Mouse (Mus musculus): ENCODE measurements around the gene Ttll4. TPM values are rescaled to one million over a fixed set of nuclear protein-coding genes. Genes with fewer than 3 reads are reported as not detected.

Ttll4 gene
- polyA plus RNA-seq, 1 experiment from 2014 or later = 37.1 TPM

DNA sequence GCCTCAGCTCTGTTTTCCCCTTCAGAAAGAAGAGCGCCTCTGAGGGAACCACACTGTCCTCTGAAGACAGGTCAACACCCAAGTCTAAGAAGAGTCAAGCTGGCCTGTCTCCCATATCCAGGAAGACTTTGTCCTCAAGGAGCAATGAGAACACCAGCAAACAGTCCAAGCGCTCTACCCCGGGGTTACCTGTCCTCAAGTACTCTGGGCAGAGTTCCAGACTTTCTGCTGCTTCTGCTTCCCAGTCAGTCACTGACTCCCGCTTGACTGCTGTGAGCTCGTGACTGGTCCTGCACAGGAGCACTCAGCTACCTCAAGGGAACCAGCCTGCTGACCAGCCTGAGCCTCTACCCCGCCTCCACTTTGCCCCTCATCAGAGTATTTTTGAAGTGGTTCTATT lies 35.9 kb downstream of the Ttll4 start:
- Histone ChIP-seq H3K9ac (replicated peaks; ENCODE audit: low read length) (no peak overlapping the region), H3K4me3 (ENCODE audit: low read depth, low read length) (no peak overlapping the region), H3K4me2 (ENCODE audit: low read depth, low read length) (no peak overlapping the region), H3K36me3 (replicated peaks; ENCODE audit: control insufficient read depth, insufficient read depth, low read depth, low read length) (peaks cover 18% of the 10 kb centered on the region), H3K27ac (replicated peaks; ENCODE audit: low read depth, low read length) (no peak overlapping the region), H3K4me1 (ENCODE audit: control insufficient read depth, insufficient read depth, low read length) (no peaks in the 10 kb centered on the region), H3K9me3 (replicated peaks; ENCODE audit: control insufficient read depth, low read length) (no peaks in the 10 kb centered on the region), H3K27me3 (ENCODE audit: control insufficient read depth, insufficient read depth, low read length) (no peaks in the 10 kb centered on the region)
- ATAC-seq (replicated peaks; ENCODE audit: insufficient number of reproducible peaks, low FRiP score, low TSS enrichment, low read depth) (no peak), DNase-seq (ENCODE audit: low spot score) (no peak)
- 96% methylated on average over 6 of the region's 6 CpGs for WGBS

DNA sequence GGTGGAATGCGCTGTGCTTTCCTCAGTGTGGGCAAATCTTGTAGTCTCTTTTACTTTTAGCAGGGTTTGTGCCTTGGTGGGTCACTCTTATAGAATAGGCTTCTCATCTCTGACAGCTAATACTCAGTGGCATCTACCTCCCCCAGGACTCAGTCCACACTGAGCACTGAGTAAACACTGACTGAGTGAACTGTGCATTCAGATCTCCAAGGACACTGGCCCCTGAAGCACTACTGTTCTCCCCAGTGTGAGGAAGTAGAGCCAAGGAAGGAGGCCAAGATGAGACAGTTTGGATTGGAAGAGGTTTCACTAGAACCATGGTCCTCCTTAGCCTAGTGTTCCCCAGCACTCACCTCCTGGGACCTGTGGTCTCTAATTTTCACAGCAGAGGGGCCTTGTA lies 36.8 kb downstream of the Ttll4 start:
- WGBS = 96% methylated on average over 1 of the region's 1 CpGs
- H3K36me3 ChIP-seq (replicated peaks; ENCODE audit: control insufficient read depth, insufficient read depth, low read depth, low read length) = peaks cover 18% of the 10 kb centered on the region
- no peaks in the 10 kb centered on the region for H3K27me3 ChIP-seq (ENCODE audit: control insufficient read depth, insufficient read depth, low read length)
- no peak overlapping the region for H3K4me3 ChIP-seq (ENCODE audit: low read depth, low read length)
- no peak for DNase-seq (ENCODE audit: low spot score)
- no peak overlapping the region for H3K9ac ChIP-seq (replicated peaks; ENCODE audit: low read length)
- H3K27ac ChIP-seq (replicated peaks; ENCODE audit: low read depth, low read length) = no peak overlapping the region
- no peak overlapping the region for H3K4me2 ChIP-seq (ENCODE audit: low read depth, low read length)
- no peaks in the 10 kb centered on the region for H3K4me1 ChIP-seq (ENCODE audit: control insufficient read depth, insufficient read depth, low read length)
- H3K9me3 ChIP-seq (replicated peaks; ENCODE audit: control insufficient read depth, low read length) = no peaks in the 10 kb centered on the region
- ATAC-seq (replicated peaks; ENCODE audit: insufficient number of reproducible peaks, low FRiP score, low TSS enrichment, low read depth) = no peak

DNA sequence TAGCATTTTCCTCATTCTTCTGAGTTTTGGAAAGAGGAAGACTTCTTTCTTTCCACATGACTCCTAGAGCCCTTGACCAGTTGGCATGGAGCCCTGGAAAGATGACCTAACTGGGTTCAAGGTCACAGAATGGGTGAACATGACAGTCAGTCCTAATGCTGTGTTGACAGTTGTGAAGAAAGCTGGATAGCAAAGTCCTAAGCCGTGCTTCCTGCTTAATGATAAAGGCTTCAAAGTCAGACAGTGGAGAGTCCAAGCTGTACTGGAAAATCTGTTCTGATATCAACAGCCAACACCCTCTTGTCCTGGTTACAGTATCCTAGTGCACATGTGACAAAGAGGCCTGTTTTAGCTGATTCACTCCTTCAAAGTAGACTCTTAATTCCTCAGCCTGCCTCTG lies 37.2 kb downstream of the Ttll4 start:
- H3K36me3 ChIP-seq (replicated peaks; ENCODE audit: control insufficient read depth, insufficient read depth, low read depth, low read length) = peaks cover 18% of the 10 kb centered on the region
- WGBS = 78% methylated on average over 1 of the region's 1 CpGs
- no peak overlapping the region for H3K27ac ChIP-seq (replicated peaks; ENCODE audit: low read depth, low read length)
- H3K9ac ChIP-seq (replicated peaks; ENCODE audit: low read length) = no peak overlapping the region
- DNase-seq (ENCODE audit: low spot score) (no peak), ATAC-seq (replicated peaks; ENCODE audit: insufficient number of reproducible peaks, low FRiP score, low TSS enrichment, low read depth) (no peak)
- H3K4me3 ChIP-seq (ENCODE audit: low read depth, low read length) = no peak overlapping the region
- H3K9me3 ChIP-seq (replicated peaks; ENCODE audit: control insufficient read depth, low read length) = no peaks in the 10 kb centered on the region
- H3K27me3 ChIP-seq (ENCODE audit: control insufficient read depth, insufficient read depth, low read length) = no peaks in the 10 kb centered on the region
- H3K4me1 ChIP-seq (ENCODE audit: control insufficient read depth, insufficient read depth, low read length) = no peaks in the 10 kb centered on the region
- no peak overlapping the region for H3K4me2 ChIP-seq (ENCODE audit: low read depth, low read length)

DNA sequence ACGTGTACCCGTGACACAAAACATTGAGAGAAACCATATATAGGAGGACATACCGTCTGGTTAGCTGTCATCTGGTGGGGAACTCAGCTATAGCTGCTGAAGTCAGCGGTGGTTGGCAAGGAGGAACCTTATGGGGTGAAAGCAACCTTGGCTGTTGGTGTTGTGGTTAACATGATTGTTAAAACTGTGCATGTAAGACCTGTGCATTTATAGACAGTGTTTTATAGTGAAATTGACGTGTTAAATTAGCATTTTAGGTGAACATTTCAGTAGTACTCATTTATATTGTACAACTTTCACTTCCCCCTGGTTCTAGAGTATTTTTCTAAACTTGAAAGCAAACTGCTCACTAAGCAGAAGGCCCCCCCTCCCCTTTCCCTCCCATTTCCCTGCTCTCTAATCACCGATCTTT lies 40.6 kb downstream of the Ttll4 start:
- Histone ChIP-seq H3K4me2 (ENCODE audit: low read depth, low read length) (no peak overlapping the region), H3K4me1 (ENCODE audit: control insufficient read depth, insufficient read depth, low read length) (no peaks in the 10 kb centered on the region), H3K27ac (replicated peaks; ENCODE audit: low read depth, low read length) (no peak overlapping the region), H3K27me3 (ENCODE audit: control insufficient read depth, insufficient read depth, low read length) (no peaks in the 10 kb centered on the region), H3K9me3 (replicated peaks; ENCODE audit: control insufficient read depth, low read length) (no peaks in the 10 kb centered on the region), H3K4me3 (ENCODE audit: low read depth, low read length) (no peak overlapping the region), H3K9ac (replicated peaks; ENCODE audit: low read length) (no peak overlapping the region), H3K36me3 (replicated peaks; ENCODE audit: control insufficient read depth, insufficient read depth, low read depth, low read length) (peaks cover 9% of the 10 kb centered on the region)
- no peak for ATAC-seq (replicated peaks; ENCODE audit: insufficient number of reproducible peaks, low FRiP score, low TSS enrichment, low read depth)
- 94% methylated on average over 6 of the region's 6 CpGs for WGBS
- no peak for DNase-seq (ENCODE audit: low spot score)

DNA sequence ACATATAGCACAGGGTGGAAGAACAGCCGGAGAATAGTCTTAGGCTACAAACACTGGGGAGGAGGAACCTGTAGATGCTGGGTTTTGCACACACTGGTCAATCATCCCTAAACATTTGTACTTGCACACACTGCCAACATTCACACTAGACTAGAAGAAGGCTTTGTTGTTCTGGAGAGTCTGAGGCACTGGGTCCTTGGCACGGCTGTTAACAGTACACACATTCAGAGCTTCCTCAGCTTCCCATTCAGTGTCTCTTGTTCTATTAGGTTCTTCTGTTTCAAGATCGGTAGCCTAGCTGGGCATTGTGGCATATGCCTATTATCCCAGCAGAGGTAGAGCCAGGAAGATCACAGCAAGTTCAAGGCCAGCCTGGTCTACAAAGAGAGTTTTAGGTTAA lies 42.6 kb downstream of the Ttll4 start:
- H3K4me1 ChIP-seq (ENCODE audit: control insufficient read depth, insufficient read depth, low read length) = no peaks in the 10 kb centered on the region
- ATAC-seq (replicated peaks; ENCODE audit: insufficient number of reproducible peaks, low FRiP score, low TSS enrichment, low read depth) (no peak), DNase-seq (ENCODE audit: low spot score) (no peak)
- H3K9ac ChIP-seq (replicated peaks; ENCODE audit: low read length) = no peak overlapping the region
- H3K27me3 ChIP-seq (ENCODE audit: control insufficient read depth, insufficient read depth, low read length) = no peaks in the 10 kb centered on the region
- no peak overlapping the region for H3K4me3 ChIP-seq (ENCODE audit: low read depth, low read length)
- 81% methylated on average over 3 of the region's 3 CpGs for WGBS
- H3K4me2 ChIP-seq (ENCODE audit: low read depth, low read length) = no peak overlapping the region
- no peaks in the 10 kb centered on the region for H3K9me3 ChIP-seq (replicated peaks; ENCODE audit: control insufficient read depth, low read length)
- no peak overlapping the region for H3K27ac ChIP-seq (replicated peaks; ENCODE audit: low read depth, low read length)
- H3K36me3 ChIP-seq (replicated peaks; ENCODE audit: control insufficient read depth, insufficient read depth, low read depth, low read length) = no peaks in the 10 kb centered on the region; the same call in 1 of the 2 replicates

DNA sequence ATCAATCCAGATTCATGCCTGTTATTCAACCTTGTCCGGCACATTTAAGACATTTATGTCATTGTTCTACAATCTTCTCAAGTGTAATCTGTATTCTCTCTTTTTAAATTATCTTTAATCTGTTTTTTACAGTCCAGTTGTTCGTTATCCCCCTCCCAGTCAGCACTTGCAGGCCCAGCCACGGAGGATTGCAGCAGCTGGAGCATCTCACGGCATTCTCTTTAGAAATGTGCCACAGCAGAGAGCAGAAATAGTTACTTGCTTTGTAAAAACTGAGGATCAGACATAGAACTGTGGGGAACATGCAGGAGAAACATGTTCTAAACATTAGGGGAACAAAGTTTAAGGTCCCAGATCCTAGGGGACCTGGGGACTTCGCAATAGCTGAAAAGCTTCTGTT lies 43.5 kb downstream of the Ttll4 start:
- H3K4me2 ChIP-seq (ENCODE audit: low read depth, low read length) = no peak overlapping the region
- no peaks in the 10 kb centered on the region for H3K27me3 ChIP-seq (ENCODE audit: control insufficient read depth, insufficient read depth, low read length)
- H3K9ac ChIP-seq (replicated peaks; ENCODE audit: low read length) = no peak overlapping the region
- H3K27ac ChIP-seq (replicated peaks; ENCODE audit: low read depth, low read length) = no peak overlapping the region
- H3K36me3 ChIP-seq (replicated peaks; ENCODE audit: control insufficient read depth, insufficient read depth, low read depth, low read length) = no peaks in the 10 kb centered on the region; the same call in 1 of the 2 replicates
- no peaks in the 10 kb centered on the region for H3K4me1 ChIP-seq (ENCODE audit: control insufficient read depth, insufficient read depth, low read length)
- 84% methylated on average over 5 of the region's 5 CpGs for WGBS
- no peak overlapping the region for H3K4me3 ChIP-seq (ENCODE audit: low read depth, low read length)
- no peak for DNase-seq (ENCODE audit: low spot score)
- ATAC-seq (replicated peaks; ENCODE audit: insufficient number of reproducible peaks, low FRiP score, low TSS enrichment, low read depth) = no peak
- H3K9me3 ChIP-seq (replicated peaks; ENCODE audit: control insufficient read depth, low read length) = no peaks in the 10 kb centered on the region

DNA sequence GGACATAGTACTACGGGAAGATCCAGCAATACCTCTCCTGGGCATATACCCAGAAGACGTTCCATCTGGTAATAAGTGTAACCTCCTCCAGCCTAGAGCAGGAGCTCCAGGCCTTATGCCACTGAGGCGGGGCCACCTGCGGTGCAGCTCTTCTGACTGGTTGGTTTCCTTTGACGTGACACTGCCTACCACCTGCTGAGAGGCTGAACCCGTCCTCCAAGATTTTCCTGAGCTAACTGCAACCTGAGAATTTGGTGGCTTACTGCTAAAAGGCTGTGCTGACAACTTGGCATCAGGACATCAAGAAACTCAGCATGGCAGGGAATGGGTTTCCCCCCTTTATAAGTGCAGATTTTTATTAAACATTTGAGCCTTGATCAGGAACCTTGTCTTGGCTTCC lies 48.0 kb downstream of the Ttll4 start:
- Histone ChIP-seq H3K9ac (replicated peaks; ENCODE audit: low read length) (no peak overlapping the region), H3K4me3 (ENCODE audit: low read depth, low read length) (no peak overlapping the region), H3K4me1 (ENCODE audit: control insufficient read depth, insufficient read depth, low read length) (no peaks in the 10 kb centered on the region), H3K4me2 (ENCODE audit: low read depth, low read length) (no peak overlapping the region), H3K27ac (replicated peaks; ENCODE audit: low read depth, low read length) (no peak overlapping the region), H3K36me3 (replicated peaks; ENCODE audit: control insufficient read depth, insufficient read depth, low read depth, low read length) (no peaks in the 10 kb centered on the region), H3K27me3 (ENCODE audit: control insufficient read depth, insufficient read depth, low read length) (no peaks in the 10 kb centered on the region), H3K9me3 (replicated peaks; ENCODE audit: control insufficient read depth, low read length) (no peaks in the 10 kb centered on the region)
- 37% methylated on average over 6 of the region's 6 CpGs for WGBS
- ATAC-seq (replicated peaks; ENCODE audit: insufficient number of reproducible peaks, low FRiP score, low TSS enrichment, low read depth) = no peak
- no peak for DNase-seq (ENCODE audit: low spot score)

DNA sequence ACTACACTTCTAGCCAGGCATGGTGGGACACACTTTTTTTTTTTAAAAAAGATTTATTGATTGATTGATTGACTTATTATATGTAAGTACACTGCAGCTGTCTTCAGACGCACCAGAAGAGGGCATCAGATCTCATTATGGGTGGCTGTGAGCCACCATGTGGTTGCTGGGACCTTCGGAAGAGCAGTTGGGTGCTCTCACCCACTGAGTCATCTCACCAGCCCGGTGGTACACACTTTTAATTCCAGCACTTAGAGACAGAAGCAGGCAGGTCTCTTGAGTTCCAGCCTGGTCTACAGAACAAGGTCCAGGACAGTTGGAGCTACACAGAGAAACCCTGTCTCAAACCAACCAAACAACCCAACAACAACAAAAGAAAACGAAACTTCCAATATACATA lies 50.5 kb downstream of the Ttll4 start:
- Histone ChIP-seq H3K27me3 (ENCODE audit: control insufficient read depth, insufficient read depth, low read length) (no peaks in the 10 kb centered on the region), H3K9me3 (replicated peaks; ENCODE audit: control insufficient read depth, low read length) (no peaks in the 10 kb centered on the region), H3K4me3 (ENCODE audit: low read depth, low read length) (no peak overlapping the region), H3K4me1 (ENCODE audit: control insufficient read depth, insufficient read depth, low read length) (no peaks in the 10 kb centered on the region), H3K4me2 (ENCODE audit: low read depth, low read length) (no peak overlapping the region), H3K9ac (replicated peaks; ENCODE audit: low read length) (no peak overlapping the region), H3K36me3 (replicated peaks; ENCODE audit: control insufficient read depth, insufficient read depth, low read depth, low read length) (no peaks in the 10 kb centered on the region), H3K27ac (replicated peaks; ENCODE audit: low read depth, low read length) (no peak overlapping the region)
- no peak for DNase-seq (ENCODE audit: low spot score)
- ATAC-seq (replicated peaks; ENCODE audit: insufficient number of reproducible peaks, low FRiP score, low TSS enrichment, low read depth) = no peak
- 80% methylated on average over 4 of the region's 4 CpGs for WGBS

Data from embryonic facial prominence, embryonic 11.5 days (tissue).